Mouse (Mus musculus) testis, adult 10 weeks (tissue): ENCODE data around the gene Trim40. TPM values are rescaled to one million over a fixed set of nuclear protein-coding genes. Genes with fewer than 3 reads are reported as not detected.

Experiments used
- polyA plus RNA-seq: library from polyadenylated mRNA; stranded (reverse); fragments of 350-450 nt; fragmentation: Illumina TruSeq; extraction: RNeasy Lipid Tissue Mini Kit (QIAGEN cat#74804); gene quantifications from one replicate; pipeline ENCODE4 v1.2.3, GENCODE M21; 2014; ENCODE audit warnings: low read depth, low replicate concordance

Trim40 gene
- polyA plus RNA-seq: not detected

GRCm38 (mm10) chr17:36890073-36890903 lies at the start of gene Trim40:
TSS of gene Trim40 (minus strand) at chr17:36890123.

GRCm38 (mm10) chr17:36897552-36898205 lies 7.8 kb upstream of the Trim40 start, which contains the start of gene Trim31:
TSS of gene Trim31 (plus strand) at chr17:36898118.

DNA sequence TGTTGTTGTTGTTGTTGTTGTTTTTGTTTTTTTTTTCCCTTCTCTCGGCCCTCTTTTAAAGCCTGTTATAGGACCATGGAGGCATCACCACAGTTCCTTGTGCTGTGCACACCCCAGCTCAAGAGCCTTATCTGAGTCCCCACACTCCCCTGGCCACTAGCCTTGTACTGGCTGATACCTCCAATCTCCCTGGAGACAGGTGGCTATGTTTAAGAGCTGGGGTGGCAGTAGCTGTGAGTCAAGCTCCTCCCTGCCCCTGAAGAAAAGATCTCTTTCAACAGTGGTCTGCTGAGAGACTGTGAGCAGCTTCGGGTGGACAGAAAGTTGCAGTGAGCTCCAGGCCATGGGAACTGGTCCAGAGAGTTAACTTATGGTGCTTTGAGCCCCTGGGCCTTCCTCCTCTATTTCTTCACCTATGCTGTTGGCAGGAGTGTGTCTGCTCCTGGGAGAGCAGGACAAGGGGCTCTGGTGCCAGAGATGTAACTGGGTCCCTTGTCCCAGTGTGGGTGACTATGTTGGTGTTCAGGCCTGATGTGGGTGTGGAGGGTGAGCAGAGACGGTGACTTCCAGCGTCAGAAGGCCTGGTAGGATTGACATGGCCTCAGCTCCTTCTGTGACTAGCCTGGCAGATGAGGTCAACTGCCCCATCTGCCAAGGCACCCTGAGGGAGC lies 20.5 kb downstream of the Trim40 start, which contains the start of gene Trim10:
Gene Trim10, plus strand, starts transcription at position 291 of the 671 bp plus-strand sequence.

GRCm38 (mm10) chr17:36866719-36867527 lies 23.0 kb downstream of the Trim40 start, which contains the start of gene Trim15:
TSS of gene Trim15 (minus strand) at chr17:36867210.

DNA sequence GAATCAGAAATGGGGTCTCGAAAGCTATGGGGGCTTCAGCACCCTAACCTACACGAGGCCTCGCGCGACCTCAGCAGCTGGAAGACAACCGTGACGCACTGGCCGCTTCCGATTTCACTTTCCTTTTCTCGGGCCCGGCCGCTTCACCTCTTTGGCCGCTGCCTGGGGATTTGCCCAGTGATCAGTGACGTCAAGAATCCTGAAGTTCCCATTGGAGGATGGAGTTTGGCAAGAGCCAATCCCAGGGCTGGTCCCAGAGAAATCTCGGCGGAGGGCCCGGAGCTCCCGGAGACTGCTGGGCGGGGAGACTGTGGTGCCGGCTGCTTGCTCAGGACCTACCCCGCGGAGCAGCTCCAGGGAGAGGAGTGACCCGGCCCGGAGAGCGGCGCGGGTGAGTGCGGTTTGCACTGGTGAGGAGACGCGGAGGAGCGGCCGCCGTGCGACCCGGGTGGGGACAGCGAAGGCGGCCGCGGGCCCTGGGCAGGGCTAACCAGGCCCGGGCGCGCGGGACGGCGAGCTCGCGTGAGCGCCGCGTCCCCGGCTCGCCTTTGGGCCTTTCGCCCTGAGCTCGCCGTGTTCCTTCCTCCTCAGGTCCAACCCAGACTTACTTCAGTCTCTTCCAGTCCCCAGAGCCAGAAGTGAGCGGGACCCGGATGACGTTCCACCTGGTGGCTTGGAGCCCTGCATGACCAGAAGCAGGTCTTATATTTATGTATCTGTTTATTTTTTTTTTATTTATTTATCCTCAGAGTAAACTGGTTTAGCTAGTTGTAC lies 52.9 kb downstream of the Trim40 start, which contains the start of gene Trim26:
Gene Trim26, plus strand, starts transcription at position 261 of the 774 bp plus-strand sequence.

Other genes starting within 250 kb of the Trim40 start
- gene H2-M9, start 247.5 kb downstream of the Trim40 start, polyA plus RNA-seq: not detected
- gene H2-M1, start 217.9 kb downstream of the Trim40 start, polyA plus RNA-seq: not detected
- gene H2-M10.5, start 117.2 kb downstream of the Trim40 start, polyA plus RNA-seq: not detected
- not detected for gene H2-M10.6, start 78.0 kb downstream of the Trim40 start, polyA plus RNA-seq
- gene Trim26, start 53.0 kb downstream of the Trim40 start, polyA plus RNA-seq: 21.2 TPM
- gene Trim15, start 22.9 kb downstream of the Trim40 start, polyA plus RNA-seq: not detected
- gene Trim10, start 20.5 kb downstream of the Trim40 start, polyA plus RNA-seq: not detected
- gene Trim31, start 8.0 kb upstream of the Trim40 start, polyA plus RNA-seq: not detected
- not detected for gene Rnf39, start 52.8 kb upstream of the Trim40 start, polyA plus RNA-seq
- gene Ppp1r11, start 61.6 kb upstream of the Trim40 start, polyA plus RNA-seq: 163 TPM
- gene Znrd1, start 68.4 kb upstream of the Trim40 start, polyA plus RNA-seq: 36.6 TPM
- 458 TPM for gene Znrd1as, start 68.5 kb upstream of the Trim40 start, polyA plus RNA-seq
- 0.97 TPM for gene 2410137M14Rik, start 91.1 kb upstream of the Trim40 start, polyA plus RNA-seq
- 0.97 TPM for gene H2-M5, start 99.4 kb upstream of the Trim40 start, polyA plus RNA-seq
- 27.4 TPM for gene Zfp57, start 111.0 kb upstream of the Trim40 start, polyA plus RNA-seq
- not detected for gene Mog, start 133.3 kb upstream of the Trim40 start, polyA plus RNA-seq
- gene Gabbr1, start 155.8 kb upstream of the Trim40 start, polyA plus RNA-seq: 10.9 TPM
- gene Olfr90, start 198.4 kb upstream of the Trim40 start, polyA plus RNA-seq: not detected
- gene Olfr91, start 208.2 kb upstream of the Trim40 start, polyA plus RNA-seq: 0.07 TPM
- gene Olfr92, start 230.0 kb upstream of the Trim40 start, polyA plus RNA-seq: not detected